Mouse (Mus musculus): ENCODE data around the gene Oat. TPM values are rescaled to one million over a fixed set of nuclear protein-coding genes. Genes with fewer than 3 reads are reported as not detected.

Gene Oat
- polyA plus RNA-seq, 1 experiment: 32.7 TPM

- no peak within 1 kb of the TSS for H3K27ac ChIP-seq (ENCODE audit: control insufficient read depth, insufficient read depth, low read depth, low read length)
- H3K4me1 ChIP-seq (ENCODE audit: control insufficient read depth, insufficient read depth, low read length): peaks cover 16% of the 10 kb centered on the region
- H3K4me3 ChIP-seq (ENCODE audit: control insufficient read depth, low read depth, low read length): peak within 1 kb of the TSS; percentile 42
- TF ChIP-seq POLR2A (IDR thresholded peaks at IDR 0.05; ENCODE audit: control insufficient read depth, low read depth, low read length) (no peak), CTCF (IDR thresholded peaks at IDR 0.05; ENCODE audit: control insufficient read depth, insufficient read depth, insufficient replicate concordance, low read depth, low read length) (no peak)
- no peaks in the 10 kb centered on the region for H3K27me3 ChIP-seq (ENCODE audit: control insufficient read depth, insufficient read depth, low read length)
- H3K36me3 ChIP-seq (ENCODE audit: control insufficient read depth, insufficient read depth, low read length): no peaks in the 10 kb centered on the region
These were observed 23.1 kb upstream of the Oat start, which contains the start of gene Nkx1-2 for GRCm38 (mm10) chr7:132599071-132599975. Gene Nkx1-2, minus strand, starts transcription at chr7:132599637.

- H3K36me3 ChIP-seq (ENCODE audit: control insufficient read depth, insufficient read depth, low read length): no peaks in the 10 kb centered on the region
- H3K4me3 ChIP-seq (ENCODE audit: control insufficient read depth, low read depth, low read length): peak overlapping the region; percentile 60
- no peaks in the 10 kb centered on the region for H3K27me3 ChIP-seq (ENCODE audit: control insufficient read depth, insufficient read depth, low read length)
- H3K27ac ChIP-seq (ENCODE audit: control insufficient read depth, insufficient read depth, low read depth, low read length): no peak overlapping the region
- TF ChIP-seq POLR2A (IDR thresholded peaks at IDR 0.05; ENCODE audit: control insufficient read depth, low read depth, low read length): no peak
- TF ChIP-seq CTCF (IDR thresholded peaks at IDR 0.05; ENCODE audit: control insufficient read depth, insufficient read depth, insufficient replicate concordance, low read depth, low read length): no peak
- peaks cover 16% of the 10 kb centered on the region for H3K4me1 ChIP-seq (ENCODE audit: control insufficient read depth, insufficient read depth, low read length)
These were observed 21.2 kb upstream of the Oat start for GRCm38 (mm10) chr7:132597251-132598041.

- Histone ChIP-seq H3K4me1 (ENCODE audit: control insufficient read depth, insufficient read depth, low read length) (peaks cover 16% of the 10 kb centered on the region), H3K27ac (ENCODE audit: control insufficient read depth, insufficient read depth, low read depth, low read length) (no peak overlapping the region; the same call in 1 of the 2 replicates), H3K4me3 (ENCODE audit: control insufficient read depth, low read depth, low read length) (peak overlapping the region; percentile 60), H3K36me3 (ENCODE audit: control insufficient read depth, insufficient read depth, low read length) (no peaks in the 10 kb centered on the region), H3K27me3 (ENCODE audit: control insufficient read depth, insufficient read depth, low read length) (no peaks in the 10 kb centered on the region)
- TF ChIP-seq CTCF (IDR thresholded peaks at IDR 0.05; ENCODE audit: control insufficient read depth, insufficient read depth, insufficient replicate concordance, low read depth, low read length) (no peak), POLR2A (IDR thresholded peaks at IDR 0.05; ENCODE audit: control insufficient read depth, low read depth, low read length) (no peak)
These were observed 20.5 kb upstream of the Oat start for GRCm38 (mm10) chr7:132596557-132597250.

- no peak overlapping the region for H3K27ac ChIP-seq (ENCODE audit: control insufficient read depth, insufficient read depth, low read depth, low read length)
- H3K36me3 ChIP-seq (ENCODE audit: control insufficient read depth, insufficient read depth, low read length): no peaks in the 10 kb centered on the region
- peaks cover 16% of the 10 kb centered on the region for H3K4me1 ChIP-seq (ENCODE audit: control insufficient read depth, insufficient read depth, low read length)
- H3K27me3 ChIP-seq (ENCODE audit: control insufficient read depth, insufficient read depth, low read length): no peaks in the 10 kb centered on the region
- no peak for TF ChIP-seq POLR2A (IDR thresholded peaks at IDR 0.05; ENCODE audit: control insufficient read depth, low read depth, low read length)
- TF ChIP-seq CTCF (IDR thresholded peaks at IDR 0.05; ENCODE audit: control insufficient read depth, insufficient read depth, insufficient replicate concordance, low read depth, low read length): no peak
- no peak overlapping the region for H3K4me3 ChIP-seq (ENCODE audit: control insufficient read depth, low read depth, low read length)
These were observed 19.6 kb upstream of the Oat start for GRCm38 (mm10) chr7:132595787-132596186.

- Histone ChIP-seq H3K4me1 (ENCODE audit: control insufficient read depth, insufficient read depth, low read length) (peaks cover 11% of the 10 kb centered on the region), H3K36me3 (ENCODE audit: control insufficient read depth, insufficient read depth, low read length) (no peaks in the 10 kb centered on the region), H3K27me3 (ENCODE audit: control insufficient read depth, insufficient read depth, low read length) (no peaks in the 10 kb centered on the region), H3K27ac (ENCODE audit: control insufficient read depth, insufficient read depth, low read depth, low read length) (no peak overlapping the region), H3K4me3 (ENCODE audit: control insufficient read depth, low read depth, low read length) (no peak overlapping the region)
- no peak for TF ChIP-seq POLR2A (IDR thresholded peaks at IDR 0.05; ENCODE audit: control insufficient read depth, low read depth, low read length)
- no peak for TF ChIP-seq CTCF (IDR thresholded peaks at IDR 0.05; ENCODE audit: control insufficient read depth, insufficient read depth, insufficient replicate concordance, low read depth, low read length)
These were observed 18.1 kb upstream of the Oat start for GRCm38 (mm10) chr7:132594325-132594724.

- TF ChIP-seq CTCF (IDR thresholded peaks at IDR 0.05; ENCODE audit: control insufficient read depth, insufficient read depth, insufficient replicate concordance, low read depth, low read length) (no peak), POLR2A (IDR thresholded peaks at IDR 0.05; ENCODE audit: control insufficient read depth, low read depth, low read length) (no peak)
- no peak overlapping the region for H3K27ac ChIP-seq (ENCODE audit: control insufficient read depth, insufficient read depth, low read depth, low read length)
- H3K4me3 ChIP-seq (ENCODE audit: control insufficient read depth, low read depth, low read length): no peak overlapping the region
- no peaks in the 10 kb centered on the region for H3K36me3 ChIP-seq (ENCODE audit: control insufficient read depth, insufficient read depth, low read length)
- no peaks in the 10 kb centered on the region for H3K27me3 ChIP-seq (ENCODE audit: control insufficient read depth, insufficient read depth, low read length)
- peaks cover 8% of the 10 kb centered on the region for H3K4me1 ChIP-seq (ENCODE audit: control insufficient read depth, insufficient read depth, low read length)
These were observed 17.6 kb upstream of the Oat start for GRCm38 (mm10) chr7:132593762-132594161.
